Mouse (Mus musculus) heart, embryonic 10.5 days (tissue): ENCODE results near the gene Enc1. TPM values are rescaled to one million over a fixed set of nuclear protein-coding genes. Genes with fewer than 3 reads are reported as not detected.

Experiments
- DNase-seq: peaks from one replicate; pipeline ENCODE4 v3.0.0-alpha.2; 2017; ENCODE audit warnings: low spot score
- H3K27ac ChIP-seq: fragments of 300-500 bp; sonication (generic); 2 replicates; pipeline ENCODE4 v1.5.1; 2016; ENCODE audit warnings: mild to moderate bottlenecking
- H3K27me3 ChIP-seq: fragments of 300-500 bp; sonication (generic); 2 replicates; pipeline ENCODE4 v1.6.1; 2016; ENCODE audit warnings: mild to moderate bottlenecking; ENCODE audit not compliant: poor library complexity, insufficient read depth, severe bottlenecking
- H3K36me3 ChIP-seq: fragments of 300-500 bp; sonication (generic); 2 replicates; pipeline ENCODE4 v1.6.1; 2016; ENCODE audit warnings: mild to moderate bottlenecking, moderate library complexity
- H3K4me1 ChIP-seq: fragments of 300-500 bp; sonication (generic); 2 replicates; pipeline ENCODE4 v1.6.1; 2016; ENCODE audit warnings: mild to moderate bottlenecking
- H3K4me3 ChIP-seq: fragments of 300-500 bp; sonication (generic); 2 replicates; pipeline ENCODE4 v1.5.1; 2016; ENCODE audit warnings: mild to moderate bottlenecking, moderate library complexity
- H3K9me3 ChIP-seq: fragments of 300-500 bp; sonication (generic); 2 replicates; pipeline ENCODE4 v1.6.1; 2016; ENCODE audit warnings: mild to moderate bottlenecking, moderate library complexity
- WGBS: fragments of 180-500 bp; shearing (Covaris S2); methylation state at CpG from one replicate; pipeline ENCODE4 v1.1.7; 2016; 5-methylcytosine and 5-hydroxymethylcytosine counted together
- polyA plus RNA-seq: library from polyadenylated mRNA; unstranded; fragments of >200 nt; fragmentation: Nextera tagmentation; extraction: Ambion mirVana; gene quantifications from 2 replicates; pipeline ENCODE4 v1.2.1, GENCODE M21; 2016

Enc1 gene
- polyA plus RNA-seq, 1 experiment from 2014 or later, result 3.9 TPM

DNA sequence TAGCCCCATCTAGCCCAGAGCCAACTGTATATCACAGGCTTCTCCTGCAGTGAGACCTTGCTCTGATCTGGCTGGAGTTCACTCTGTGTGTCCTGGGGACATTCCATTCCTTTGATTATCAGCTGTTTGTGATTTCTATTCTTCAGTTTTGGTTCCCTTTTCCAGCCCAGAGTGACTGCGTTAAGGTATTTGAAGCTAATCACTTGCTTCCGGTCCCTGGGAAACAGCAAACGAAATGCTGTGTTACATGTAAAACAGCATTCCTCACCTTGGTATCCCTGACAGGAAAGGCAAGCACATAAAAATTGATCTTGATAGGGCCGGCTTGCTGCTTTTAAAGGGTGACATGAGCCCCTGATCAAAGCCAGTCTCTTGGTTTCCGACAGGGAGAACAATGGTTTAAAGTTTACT, 8.2 kb downstream of the Enc1 start:
- Histone ChIP-seq H3K9me3 (no peaks in the 10 kb centered on the region), H3K27ac (peak overlapping the region; percentile 47), H3K36me3 (peaks cover 69% of the 10 kb centered on the region), H3K4me3 (no peak overlapping the region; the same call in 1 of the 2 replicates), H3K4me1 (peaks cover 58% of the 10 kb centered on the region), H3K27me3 (no peaks in the 10 kb centered on the region)
- DNase-seq, result no peak
- 18% methylated on average over 5 of the region's 5 CpGs for WGBS

DNA sequence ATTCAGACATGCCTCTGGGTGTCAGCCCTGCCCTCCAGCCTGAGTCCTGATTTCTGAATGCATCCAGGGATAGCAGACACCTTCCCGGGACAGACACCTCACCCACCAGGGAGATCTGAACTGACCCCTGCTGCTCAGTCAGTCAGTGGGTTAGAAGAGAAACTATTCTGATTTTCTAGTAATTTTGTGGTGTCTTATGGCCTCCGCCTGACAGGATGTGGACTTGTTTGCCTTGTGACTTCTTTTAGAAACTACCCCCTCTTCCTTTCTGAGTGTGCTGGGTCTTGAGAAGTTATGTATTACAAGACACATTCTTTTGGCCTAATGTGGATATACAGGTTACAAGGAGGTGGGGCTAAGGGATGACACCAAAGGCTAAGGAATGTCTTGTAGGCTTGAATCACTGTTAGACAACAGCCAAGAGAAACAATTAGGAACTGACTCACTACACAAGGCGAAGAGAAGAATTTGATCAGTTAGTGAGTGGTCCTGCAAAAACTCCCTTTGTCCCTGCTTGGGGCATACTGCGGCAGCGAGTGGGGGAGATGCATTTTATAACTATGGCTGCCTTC, 8.7 kb downstream of the Enc1 start:
- Histone ChIP-seq H3K27me3 (no peaks in the 10 kb centered on the region), H3K4me1 (peaks cover 56% of the 10 kb centered on the region), H3K36me3 (peaks cover 69% of the 10 kb centered on the region), H3K9me3 (no peaks in the 10 kb centered on the region), H3K27ac (peak overlapping the region; percentile 47), H3K4me3 (no peak overlapping the region; the same call in 1 of the 2 replicates)
- DNase-seq, result no peak
- WGBS, result 64% methylated on average over 5 of the region's 5 CpGs

DNA sequence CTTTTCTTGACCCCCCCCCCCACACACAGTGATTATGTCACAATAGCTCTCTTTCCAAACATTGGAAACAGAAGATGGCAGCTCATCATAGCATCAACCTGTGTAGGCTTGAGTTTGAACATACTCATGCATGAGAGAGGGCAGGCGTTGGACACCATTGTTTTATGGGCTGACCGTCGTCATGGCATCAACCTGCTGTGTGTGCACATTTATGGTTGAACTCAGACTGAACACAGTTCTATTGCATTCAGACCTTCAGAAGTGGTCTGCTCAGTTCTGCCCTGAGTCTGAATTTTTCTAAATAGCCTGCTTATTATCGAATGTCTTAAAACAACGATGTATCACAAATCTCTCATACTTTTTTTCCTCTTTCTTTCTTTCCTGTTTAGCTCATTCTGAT, 9.2 kb downstream of the Enc1 start:
- Histone ChIP-seq H3K27ac (no peak overlapping the region), H3K4me1 (peaks cover 50% of the 10 kb centered on the region)

GRCm38 (mm10) chr13:97250551-97251380, 9.9 kb downstream of the Enc1 start:
- Histone ChIP-seq H3K27me3 (no peaks in the 10 kb centered on the region), H3K4me3 (no peak overlapping the region), H3K9me3 (no peaks in the 10 kb centered on the region), H3K36me3 (peaks cover 59% of the 10 kb centered on the region), H3K27ac (no peak overlapping the region), H3K4me1 (peaks cover 48% of the 10 kb centered on the region)
- no peak for DNase-seq
- 85% methylated on average over 20 of the region's 20 CpGs for WGBS

More for the DNA sequence above, 9.2 kb downstream of the Enc1 start:
- H3K4me3 ChIP-seq, result no peak overlapping the region
- H3K27me3 ChIP-seq, result no peaks in the 10 kb centered on the region
- WGBS, result 89% methylated on average over 5 of the region's 5 CpGs
- H3K36me3 ChIP-seq, result peaks cover 65% of the 10 kb centered on the region
- no peaks in the 10 kb centered on the region for H3K9me3 ChIP-seq
- no peak for DNase-seq

GRCm38 (mm10) chr13:97251736-97252135, 10.8 kb downstream of the Enc1 start:
- peaks cover 48% of the 10 kb centered on the region for H3K4me1 ChIP-seq

DNA sequence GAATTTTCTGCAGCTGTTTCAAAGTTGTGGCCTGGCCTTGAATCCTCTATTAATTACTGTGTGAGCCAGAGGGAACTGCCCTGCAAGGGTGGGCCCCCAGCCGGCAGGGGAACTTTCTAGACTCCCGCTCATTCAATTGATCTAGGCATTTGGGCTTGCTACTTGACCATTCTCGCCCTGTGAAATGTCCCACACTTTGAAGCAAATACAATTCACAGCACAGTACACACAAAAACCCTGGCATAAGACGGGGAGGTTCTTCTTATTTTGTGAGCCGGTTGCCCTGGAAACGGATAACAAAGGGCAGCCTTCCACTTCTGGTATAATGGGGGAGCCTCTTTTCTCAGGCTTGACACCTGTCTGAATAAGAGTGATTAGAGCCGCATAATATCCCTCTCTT, 11.6 kb downstream of the Enc1 start:
- 70% methylated on average over 7 of the region's 7 CpGs for WGBS
- DNase-seq, result no peak
- Histone ChIP-seq H3K27me3 (no peaks in the 10 kb centered on the region), H3K4me3 (no peak overlapping the region), H3K4me1 (peaks cover 53% of the 10 kb centered on the region), H3K9me3 (no peaks in the 10 kb centered on the region), H3K27ac (no peak overlapping the region), H3K36me3 (peaks cover 43% of the 10 kb centered on the region)

More at GRCm38 (mm10) chr13:97251736-97252135, 10.8 kb downstream of the Enc1 start:
- DNase-seq, result no peak
- H3K27me3 ChIP-seq, result no peaks in the 10 kb centered on the region
- no peak overlapping the region for H3K4me3 ChIP-seq
- H3K36me3 ChIP-seq, result peaks cover 49% of the 10 kb centered on the region
- no peaks in the 10 kb centered on the region for H3K9me3 ChIP-seq
- no peak overlapping the region for H3K27ac ChIP-seq
- 79% methylated on average over 7 of the region's 7 CpGs for WGBS

GRCm38 (mm10) chr13:97253418-97253981, 12.6 kb downstream of the Enc1 start:
- no peaks in the 10 kb centered on the region; the same call in 1 of the 2 replicates for H3K27me3 ChIP-seq
- H3K27ac ChIP-seq, result no peak overlapping the region
- no peak for DNase-seq
- no peak overlapping the region for H3K4me3 ChIP-seq
- H3K36me3 ChIP-seq, result peaks cover 33% of the 10 kb centered on the region
- peaks cover 44% of the 10 kb centered on the region for H3K4me1 ChIP-seq
- no peaks in the 10 kb centered on the region for H3K9me3 ChIP-seq
- WGBS, result 67% methylated on average over 6 of the region's 6 CpGs

GRCm38 (mm10) chr13:97253994-97254393, 13.1 kb downstream of the Enc1 start:
- Histone ChIP-seq H3K27ac (no peak overlapping the region), H3K36me3 (peaks cover 29% of the 10 kb centered on the region), H3K4me1 (peaks cover 39% of the 10 kb centered on the region), H3K27me3 (no peaks in the 10 kb centered on the region; the same call in 1 of the 2 replicates), H3K9me3 (no peaks in the 10 kb centered on the region), H3K4me3 (no peak overlapping the region)
- DNase-seq, result no peak
- WGBS, result 88% methylated on average over 5 of the region's 5 CpGs

DNA sequence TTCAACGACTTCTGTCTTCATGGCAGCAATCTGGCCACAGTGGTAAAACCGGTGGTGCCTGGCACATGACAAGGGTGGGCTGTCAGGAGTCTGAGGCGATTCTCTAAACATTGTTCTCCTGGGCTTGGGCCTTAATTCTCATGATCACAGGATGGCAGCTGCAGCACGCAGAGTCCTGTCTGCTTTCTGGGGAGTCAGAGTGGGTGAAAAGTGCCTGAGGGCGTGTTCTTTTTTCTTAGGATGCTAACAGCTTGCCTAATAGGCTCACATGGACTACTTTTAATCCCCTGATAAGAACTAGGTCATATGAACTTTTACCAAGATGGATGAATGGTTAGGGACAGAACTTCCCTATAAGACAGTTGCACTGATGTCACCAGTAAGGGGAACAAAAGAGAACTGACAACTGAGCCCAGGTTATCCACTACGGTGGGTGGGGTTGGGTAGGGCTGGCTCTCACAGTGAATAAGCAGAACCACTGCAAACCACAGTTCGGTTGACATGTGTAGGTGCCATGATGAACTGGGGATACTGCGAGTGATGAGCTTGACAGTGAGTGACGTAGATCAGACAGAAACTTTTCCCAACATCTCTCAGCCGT, 13.8 kb downstream of the Enc1 start:
- no peak for DNase-seq
- no peaks in the 10 kb centered on the region for H3K9me3 ChIP-seq
- WGBS, result 82% methylated on average over 10 of the region's 10 CpGs
- H3K4me1 ChIP-seq, result peaks cover 33% of the 10 kb centered on the region
- no peaks in the 10 kb centered on the region; the same call in 1 of the 2 replicates for H3K27me3 ChIP-seq
- no peak overlapping the region for H3K4me3 ChIP-seq
- peaks cover 23% of the 10 kb centered on the region for H3K36me3 ChIP-seq
- no peak overlapping the region for H3K27ac ChIP-seq

DNA sequence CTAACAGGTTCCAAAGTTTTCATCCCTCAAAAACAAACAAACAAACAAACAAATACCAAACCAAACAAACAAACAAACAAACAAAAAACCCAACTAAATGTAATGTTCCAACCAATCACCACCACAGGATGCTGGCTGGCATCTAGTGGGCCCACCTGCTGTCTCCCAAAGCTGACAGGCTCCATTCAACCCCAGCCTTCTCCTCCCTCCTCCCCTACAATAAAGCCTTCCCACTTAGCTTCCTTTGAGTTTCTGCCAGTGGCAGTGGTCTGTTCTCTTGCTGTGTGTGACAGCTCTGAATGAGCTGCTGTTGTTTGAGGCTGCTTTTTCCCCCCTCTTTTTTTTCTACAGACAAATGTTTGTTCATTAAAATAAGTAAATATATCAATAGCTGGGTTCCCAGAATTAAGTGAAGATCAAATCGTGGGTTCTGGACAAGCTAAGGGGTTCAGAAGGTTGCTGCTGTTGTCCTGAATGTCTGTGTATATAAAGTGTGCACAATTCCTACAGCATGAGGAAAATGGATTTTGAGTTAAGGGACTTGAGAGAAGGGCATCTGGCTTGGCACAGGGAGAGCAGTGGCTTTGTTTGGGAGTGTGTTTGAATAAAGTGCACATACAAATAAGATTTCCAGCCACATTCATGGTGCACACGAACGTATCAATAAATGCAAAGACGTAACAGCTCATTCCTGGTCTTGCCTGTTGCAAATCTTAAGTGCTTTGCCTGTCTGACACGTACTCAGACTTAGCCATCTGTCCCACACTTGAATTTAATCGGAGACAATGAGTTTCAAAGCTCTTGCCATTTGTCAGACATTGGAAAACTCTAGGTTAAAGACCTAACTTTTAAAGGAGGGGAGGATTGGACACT, 15.3 kb downstream of the Enc1 start:
- 59% methylated on average over 6 of the region's 6 CpGs for WGBS

GRCm38 (mm10) chr13:97256849-97257379, 16.0 kb downstream of the Enc1 start:
- 46% methylated on average over 12 of the region's 12 CpGs for WGBS
- H3K27ac ChIP-seq, result no peak overlapping the region
- H3K4me1 ChIP-seq, result peaks cover 39% of the 10 kb centered on the region
- no peaks in the 10 kb centered on the region for H3K9me3 ChIP-seq
- peaks cover 3% of the 10 kb centered on the region; the same call in 1 of the 2 replicates for H3K27me3 ChIP-seq
- no peak overlapping the region for H3K4me3 ChIP-seq
- peaks cover 7% of the 10 kb centered on the region for H3K36me3 ChIP-seq
- no peak for DNase-seq

More for the DNA sequence above, 15.3 kb downstream of the Enc1 start:
- Histone ChIP-seq H3K27ac (no peak overlapping the region), H3K4me3 (no peak overlapping the region), H3K36me3 (peaks cover 14% of the 10 kb centered on the region), H3K4me1 (peaks cover 39% of the 10 kb centered on the region), H3K9me3 (no peaks in the 10 kb centered on the region), H3K27me3 (peaks cover 3% of the 10 kb centered on the region; the same call in 1 of the 2 replicates)
- DNase-seq, result no peak

- Histone ChIP-seq H3K27ac (no peak overlapping the region), H3K9me3 (no peaks in the 10 kb centered on the region), H3K36me3 (no peaks in the 10 kb centered on the region), H3K4me1 (peaks cover 20% of the 10 kb centered on the region), H3K4me3 (0 out of 2 replicates have a peak overlapping the region, but pooled peaks have one; percentile 25), H3K27me3 (peaks cover 3% of the 10 kb centered on the region; the same call in 1 of the 2 replicates)
- 62% methylated on average over 16 of the region's 16 CpGs for WGBS
- no peak for DNase-seq
These were observed 18.4 kb downstream of the Enc1 start for GRCm38 (mm10) chr13:97259271-97259670.
